Mouse (Mus musculus): ENCODE results near the gene Pkp4.

Gene Pkp4

DNA sequence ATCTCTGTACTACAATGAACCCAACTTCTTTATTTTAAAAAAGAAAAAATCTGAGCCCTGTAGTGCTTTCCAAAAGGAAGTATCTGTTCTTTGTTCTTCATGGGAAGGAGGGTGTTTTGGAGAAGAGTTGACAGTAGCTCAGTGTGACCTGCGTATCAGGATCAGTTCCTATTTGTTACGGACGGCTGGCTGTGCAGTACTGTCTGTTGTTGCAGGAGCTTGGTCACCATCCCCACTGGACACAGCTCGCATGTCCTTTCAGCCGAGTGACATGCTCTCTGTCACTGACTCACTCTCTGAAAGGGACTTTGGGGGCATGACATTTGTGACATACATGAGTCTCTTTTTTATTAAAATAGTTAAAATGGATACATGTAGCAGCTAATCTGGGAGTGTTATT, 47.1 kb downstream of the Pkp4 start:
- in situ Hi-C loops (cut with MboI; ENCODE audit: low pct_unique_long_range_greater_than_20kb in 1 of 2, low sequenced_read_pairs in 2 of 2, unreplicated experiment in 1 of 2) = no loop called here

DNA sequence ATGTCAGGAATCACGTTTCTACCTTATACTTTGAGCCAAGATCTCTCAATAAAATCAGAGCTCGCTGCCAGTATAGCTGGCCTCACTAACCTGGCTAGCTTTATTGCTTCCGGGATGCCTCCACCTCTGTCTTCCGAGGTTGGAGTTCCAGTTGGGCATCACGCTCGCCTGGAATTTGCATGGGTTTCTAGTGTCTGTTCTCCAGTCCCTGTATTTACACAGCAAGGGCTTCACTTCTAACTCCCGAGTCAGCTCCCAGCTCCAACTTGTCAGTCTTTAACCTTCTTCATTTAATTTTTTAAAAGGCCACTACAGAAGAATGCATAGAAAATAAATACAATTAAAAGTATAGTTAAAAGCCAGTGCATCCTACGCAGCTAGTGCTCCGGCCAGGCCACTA, 47.6 kb downstream of the Pkp4 start:
- in situ Hi-C loops (cut with MboI; ENCODE audit: low pct_unique_long_range_greater_than_20kb in 1 of 2, low sequenced_read_pairs in 2 of 2, unreplicated experiment in 1 of 2) = no loop called here

DNA sequence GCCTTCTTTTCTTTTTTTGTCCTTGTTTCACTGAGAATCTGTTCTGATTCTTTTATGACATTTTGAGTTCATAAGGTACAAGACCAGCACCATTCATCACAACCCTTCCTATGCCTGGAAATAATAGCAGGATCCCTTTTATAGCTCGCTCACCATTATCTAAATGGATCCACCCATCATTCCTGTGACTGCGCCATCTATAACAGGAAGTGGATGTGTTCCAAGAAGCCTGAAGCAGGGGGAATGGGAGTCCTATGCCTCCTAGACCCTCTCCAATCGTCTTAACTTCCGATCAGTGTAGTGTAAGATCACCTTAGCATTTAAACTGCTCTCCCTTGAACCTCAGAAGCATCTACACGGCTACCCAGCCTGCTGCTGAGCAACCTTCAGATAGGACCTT, 50.4 kb downstream of the Pkp4 start:
- in situ Hi-C loops (cut with MboI; ENCODE audit: low pct_unique_long_range_greater_than_20kb in 1 of 2, low sequenced_read_pairs in 2 of 2, unreplicated experiment in 1 of 2) = no loop called here

DNA sequence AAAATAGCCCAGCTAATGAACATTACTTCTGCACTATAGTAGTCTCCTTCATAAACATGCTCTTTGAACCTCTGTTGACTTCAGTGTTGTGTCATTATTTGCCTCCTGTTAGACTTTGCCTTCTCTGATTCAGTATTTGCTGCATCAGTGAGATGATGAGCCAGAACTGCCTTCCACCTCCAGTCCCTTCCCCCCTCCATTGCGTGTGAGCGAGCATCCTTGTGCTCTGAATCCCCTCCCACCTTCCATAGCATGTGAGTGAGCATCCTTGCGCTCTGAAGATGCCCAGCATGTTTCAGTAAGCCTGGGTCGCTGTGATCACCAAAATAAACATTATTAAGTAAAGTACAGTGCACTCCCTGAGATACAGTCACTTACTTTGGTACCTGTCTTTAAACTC, 51.8 kb downstream of the Pkp4 start:
- in situ Hi-C loops (cut with MboI; ENCODE audit: low pct_unique_long_range_greater_than_20kb in 1 of 2, low sequenced_read_pairs in 2 of 2, unreplicated experiment in 1 of 2) = no loop called here

DNA sequence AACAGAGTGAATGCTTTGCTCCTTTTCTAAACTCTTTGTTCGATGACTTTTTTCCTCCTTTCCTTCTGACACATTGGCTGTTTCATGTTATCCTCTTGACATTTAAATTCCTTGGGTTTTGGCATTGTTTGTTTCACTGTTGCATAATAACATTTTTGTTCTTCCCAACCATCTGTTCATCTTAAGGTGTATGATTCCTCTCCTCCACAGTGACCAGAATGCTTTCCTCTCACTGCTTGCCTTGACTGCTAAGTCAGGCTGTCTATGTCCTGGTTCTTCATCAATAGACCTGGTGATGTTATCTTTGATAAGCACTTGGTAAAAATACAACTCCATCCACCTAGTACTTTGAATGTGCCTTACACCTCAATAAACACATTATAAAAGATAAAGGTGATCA, 52.2 kb downstream of the Pkp4 start:
- in situ Hi-C loops (cut with MboI; ENCODE audit: low pct_unique_long_range_greater_than_20kb in 1 of 2, low sequenced_read_pairs in 2 of 2, unreplicated experiment in 1 of 2) = no loop called here

DNA sequence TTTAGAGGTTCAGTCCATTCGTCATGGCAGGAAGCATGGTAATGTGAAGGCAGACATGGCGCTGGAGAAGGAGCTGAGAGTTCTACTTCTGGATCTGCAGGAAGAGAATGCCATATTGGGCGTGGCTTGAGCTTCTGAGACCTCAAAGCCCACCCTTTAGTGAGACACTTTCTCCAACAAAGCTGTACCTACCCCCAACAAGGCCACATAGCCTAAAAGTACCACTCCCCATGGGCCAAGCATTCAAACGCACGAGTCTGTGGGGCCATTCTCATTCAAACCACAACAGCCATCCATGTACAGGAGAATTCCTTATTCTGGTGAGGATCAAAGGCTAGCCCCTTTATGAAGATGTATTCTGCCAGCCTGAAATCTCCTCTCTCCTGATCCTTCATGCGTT, 57.3 kb downstream of the Pkp4 start:
- in situ Hi-C loops (cut with MboI; ENCODE audit: low pct_unique_long_range_greater_than_20kb in 1 of 2, low sequenced_read_pairs in 2 of 2, unreplicated experiment in 1 of 2) = no loop called here

DNA sequence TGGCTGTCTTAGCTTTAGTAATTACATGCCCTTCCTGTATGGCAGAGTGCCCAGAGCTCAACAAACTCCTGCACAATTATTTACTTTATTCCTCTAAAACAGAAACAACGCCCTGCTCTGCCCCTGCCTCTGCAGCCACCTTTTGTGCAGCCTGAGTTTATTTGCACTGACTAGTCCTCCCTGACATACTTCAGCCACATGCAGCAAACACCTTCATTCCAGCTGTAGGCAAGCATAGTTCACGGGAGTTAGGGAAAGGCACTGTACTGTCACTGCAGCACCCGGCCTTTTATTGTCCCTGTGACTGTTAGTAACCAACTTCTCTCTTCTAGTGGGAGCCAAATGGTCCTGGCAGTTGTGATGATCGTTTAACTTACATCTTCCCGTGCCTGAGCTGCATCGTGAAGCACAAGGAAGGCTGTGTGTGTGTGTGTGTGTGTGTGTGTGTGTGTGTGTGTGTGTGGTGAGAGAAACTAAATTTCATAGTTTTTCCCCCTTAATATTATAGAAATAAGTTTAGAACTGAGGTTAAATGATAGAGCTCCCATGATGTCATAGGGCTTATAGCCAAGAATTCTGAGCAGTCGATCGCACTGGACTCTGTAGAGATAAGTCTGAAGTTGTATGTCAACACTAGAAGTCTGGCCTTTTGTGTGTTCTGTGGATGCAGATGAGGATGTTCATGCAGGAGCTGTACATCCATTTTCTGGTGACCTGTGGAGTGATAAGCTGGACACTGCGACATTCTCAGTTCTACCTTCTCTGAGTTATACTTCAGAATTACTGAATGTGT, 59.5 kb downstream of the Pkp4 start:
- in situ Hi-C loops (cut with MboI; ENCODE audit: low pct_unique_long_range_greater_than_20kb in 1 of 2, low sequenced_read_pairs in 2 of 2, unreplicated experiment in 1 of 2) = no loop called here

DNA sequence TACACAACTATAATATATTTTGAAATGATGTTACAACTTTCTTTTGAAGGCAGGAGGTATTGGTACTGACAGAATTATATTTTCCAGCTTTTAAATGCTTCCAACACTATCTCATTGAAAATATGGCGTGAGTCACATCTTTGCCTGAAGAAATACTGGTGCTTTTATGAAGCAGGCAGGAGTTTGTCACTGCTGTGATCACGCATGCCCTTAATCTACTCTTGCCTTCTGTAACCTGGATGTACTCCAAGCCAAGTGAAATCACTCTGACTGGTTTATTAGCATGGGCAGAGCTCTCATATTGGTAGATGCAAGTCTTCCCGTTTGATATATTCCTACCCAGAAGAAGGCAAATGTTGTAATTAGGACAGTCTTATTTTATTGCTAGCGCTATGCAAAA, 65.7 kb downstream of the Pkp4 start:
- in situ Hi-C loops (cut with MboI; ENCODE audit: low pct_unique_long_range_greater_than_20kb in 1 of 2, low sequenced_read_pairs in 2 of 2, unreplicated experiment in 1 of 2) = no loop called here

DNA sequence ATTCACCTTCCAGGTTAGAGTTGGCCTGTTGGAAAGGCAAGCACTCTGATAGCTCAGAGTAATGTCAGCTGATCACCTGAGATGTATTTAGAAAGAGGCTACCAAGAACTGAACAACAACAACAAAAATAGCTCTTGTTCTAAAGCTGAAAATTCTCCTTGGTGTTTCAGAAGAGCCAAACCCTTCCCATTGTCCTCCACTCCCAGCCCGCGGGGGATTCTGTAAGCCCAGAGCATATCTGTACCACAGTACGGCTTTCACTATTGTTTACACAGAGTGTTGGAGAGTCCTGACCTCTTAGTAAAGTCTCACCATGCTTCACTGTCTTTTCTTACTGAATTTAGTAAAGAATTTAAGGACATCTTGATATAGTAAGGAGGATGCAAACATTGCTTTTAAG, 66.4 kb downstream of the Pkp4 start:
- in situ Hi-C loops (cut with MboI; ENCODE audit: low pct_unique_long_range_greater_than_20kb in 1 of 2, low sequenced_read_pairs in 2 of 2, unreplicated experiment in 1 of 2) = no loop called here

DNA sequence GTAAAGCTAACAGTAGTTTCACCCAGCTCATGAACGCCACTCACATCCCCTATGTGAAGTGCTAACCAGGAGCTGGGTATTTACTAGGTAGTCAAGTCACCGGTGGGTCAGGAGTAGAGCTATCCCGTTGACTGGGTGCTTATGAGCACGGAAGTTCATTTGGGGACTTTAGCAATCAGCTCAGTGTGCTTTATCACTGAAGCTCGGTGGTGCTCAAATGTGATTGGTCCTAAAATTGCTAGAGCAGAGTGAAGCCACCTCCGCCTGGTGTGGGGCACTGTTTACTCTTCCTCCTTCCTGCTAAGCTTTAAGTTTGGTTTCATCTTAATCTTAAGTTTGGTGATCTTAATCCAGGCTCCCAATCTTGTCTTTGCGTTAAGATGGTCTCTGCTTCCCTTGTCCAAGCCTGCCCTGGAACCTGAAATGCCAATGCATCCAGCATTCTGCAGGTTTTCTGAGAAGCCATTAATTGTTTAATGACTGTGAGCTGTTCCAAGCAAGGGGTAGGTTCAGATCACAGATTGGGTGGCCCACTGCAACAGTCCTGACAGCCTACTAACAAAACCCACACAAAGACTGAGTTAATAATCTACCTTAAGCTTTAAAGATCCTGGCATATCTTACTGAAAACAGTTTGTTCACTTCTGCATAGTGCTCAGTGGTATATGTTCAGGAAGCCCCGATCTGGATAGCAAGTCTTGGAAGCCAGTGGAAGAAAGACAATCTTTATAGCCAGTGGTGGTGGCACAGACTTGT, 67.0 kb downstream of the Pkp4 start:
- in situ Hi-C loops (cut with MboI; ENCODE audit: low pct_unique_long_range_greater_than_20kb in 1 of 2, low sequenced_read_pairs in 2 of 2, unreplicated experiment in 1 of 2) = no loop called here

DNA sequence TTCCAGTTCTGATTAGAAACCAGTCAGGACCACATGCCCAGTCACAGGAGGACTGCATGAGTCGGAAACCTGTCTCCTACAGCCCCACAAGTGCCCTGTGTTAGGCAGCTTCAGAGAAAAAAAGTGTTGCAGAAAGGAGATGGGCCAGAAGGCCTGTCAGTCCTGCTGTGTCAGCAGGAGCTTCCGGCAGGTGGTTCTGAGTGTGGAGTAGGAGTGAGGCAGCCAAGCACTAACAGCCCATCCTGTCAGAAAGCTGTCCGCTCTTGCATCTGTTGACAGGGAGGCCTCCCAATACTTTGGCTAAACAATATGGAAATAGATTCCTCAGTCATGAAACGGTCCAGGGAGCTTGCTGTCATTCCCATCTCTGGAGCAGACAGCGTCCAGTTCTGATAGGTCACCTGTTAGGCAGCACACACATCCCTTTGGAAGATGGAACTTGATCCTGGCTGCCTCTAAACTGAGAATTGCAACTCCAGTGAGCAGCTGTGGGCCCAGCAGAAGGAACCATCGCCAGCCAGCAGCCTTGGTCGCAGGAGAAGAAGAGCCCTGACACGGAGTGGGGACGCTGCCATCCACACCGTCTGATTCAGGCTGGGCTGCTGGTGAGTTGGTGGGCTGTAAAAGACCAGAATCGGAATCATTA, 68.7 kb downstream of the Pkp4 start:
- in situ Hi-C loops (cut with MboI; ENCODE audit: low pct_unique_long_range_greater_than_20kb in 1 of 2, low sequenced_read_pairs in 2 of 2, unreplicated experiment in 1 of 2) = no loop called here

DNA sequence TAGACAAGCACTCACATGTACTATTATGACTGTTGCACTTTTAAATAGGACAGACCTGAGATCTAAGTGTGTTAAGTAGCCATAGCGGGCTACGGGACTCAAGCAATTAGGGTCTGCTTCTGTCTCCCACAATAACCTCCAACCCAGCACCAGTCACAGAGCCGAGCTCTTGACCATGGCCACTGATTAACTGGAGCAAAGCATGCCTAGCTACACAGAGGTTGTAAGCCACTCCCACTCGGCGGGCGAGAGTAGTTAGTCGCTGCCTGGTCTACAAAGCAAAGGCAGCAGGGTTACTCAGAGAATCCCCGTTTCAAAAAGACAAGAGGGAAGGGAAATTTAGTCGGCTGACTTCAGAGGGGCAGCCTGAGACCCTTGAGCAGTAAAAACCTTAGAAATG, 70.0 kb downstream of the Pkp4 start:
- in situ Hi-C loops (cut with MboI; ENCODE audit: low pct_unique_long_range_greater_than_20kb in 1 of 2, low sequenced_read_pairs in 2 of 2, unreplicated experiment in 1 of 2) = no loop called here

DNA sequence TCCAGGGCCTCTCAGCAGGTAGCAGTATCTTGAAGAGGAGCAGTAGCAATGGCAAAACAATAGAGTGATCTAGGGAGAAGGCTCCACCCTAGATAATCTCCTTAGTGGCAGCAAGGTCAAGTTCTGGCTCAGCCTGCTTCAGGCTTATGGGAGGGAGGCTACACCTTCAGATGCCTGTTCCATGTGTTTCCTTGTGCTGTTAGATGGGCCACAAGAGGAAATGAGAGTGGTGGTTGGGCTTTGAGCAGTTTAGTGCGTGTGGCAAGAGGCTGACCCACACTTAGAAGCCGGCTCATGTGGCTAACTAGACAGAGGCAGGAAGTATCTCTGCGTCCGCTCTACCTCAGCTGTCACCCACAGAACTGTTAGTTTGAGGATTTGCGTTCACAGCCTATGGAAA, 70.9 kb downstream of the Pkp4 start:
- in situ Hi-C loops (cut with MboI; ENCODE audit: low pct_unique_long_range_greater_than_20kb in 1 of 2, low sequenced_read_pairs in 2 of 2, unreplicated experiment in 1 of 2) = no loop called here

DNA sequence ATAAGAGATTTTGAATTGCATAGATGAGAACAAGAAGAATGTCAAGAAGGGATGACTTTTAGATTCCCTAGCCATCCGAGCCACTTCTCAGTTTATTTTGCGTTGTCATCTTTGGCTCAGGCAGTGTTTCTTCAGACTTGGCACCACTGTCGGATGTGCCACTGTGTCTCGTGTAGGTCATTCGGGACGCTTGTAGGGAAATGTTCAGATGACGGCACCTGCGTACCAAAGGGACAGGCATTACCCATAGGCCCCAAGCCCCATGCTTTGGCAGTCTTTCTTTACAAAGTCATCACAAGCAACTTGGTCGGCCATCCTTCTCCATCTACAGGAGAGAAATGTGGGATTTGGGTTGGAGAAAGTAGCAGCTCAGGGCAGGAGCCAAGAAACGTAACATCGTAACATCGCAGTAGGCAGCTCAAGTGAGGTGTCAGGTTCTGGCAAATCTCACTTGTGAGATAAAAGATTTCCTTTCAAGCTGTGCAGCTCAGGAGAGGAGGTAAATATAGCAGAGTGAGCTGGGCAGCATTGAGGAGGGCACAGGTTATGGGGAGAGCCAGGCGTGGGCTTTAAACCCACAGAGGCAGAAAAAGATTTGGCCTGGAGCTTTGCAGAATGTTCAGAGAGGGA, 72.8 kb downstream of the Pkp4 start:
- in situ Hi-C loops (cut with MboI; ENCODE audit: low pct_unique_long_range_greater_than_20kb in 1 of 2, low sequenced_read_pairs in 2 of 2, unreplicated experiment in 1 of 2) = no loop called here

DNA sequence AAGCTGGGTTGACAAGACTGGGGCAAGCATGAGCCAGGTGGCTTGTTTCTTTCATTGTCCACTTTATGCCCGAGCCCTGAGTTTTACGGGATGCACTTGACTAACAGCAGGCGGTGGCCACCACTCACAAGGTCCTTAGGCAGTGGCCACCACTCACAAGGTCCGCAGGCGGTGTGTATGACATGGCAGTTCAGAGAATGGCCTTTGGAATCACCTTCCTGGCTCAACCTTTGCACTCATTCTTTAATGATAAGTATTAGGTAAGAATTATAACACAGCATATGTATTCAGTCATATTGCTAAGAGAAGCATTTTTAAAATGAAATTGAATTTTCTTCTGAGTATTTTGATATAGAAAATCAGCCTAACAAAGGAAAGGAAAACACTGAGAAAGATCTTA, 73.3 kb downstream of the Pkp4 start:
- in situ Hi-C loops (cut with MboI; ENCODE audit: low pct_unique_long_range_greater_than_20kb in 1 of 2, low sequenced_read_pairs in 2 of 2, unreplicated experiment in 1 of 2) = no loop called here

DNA sequence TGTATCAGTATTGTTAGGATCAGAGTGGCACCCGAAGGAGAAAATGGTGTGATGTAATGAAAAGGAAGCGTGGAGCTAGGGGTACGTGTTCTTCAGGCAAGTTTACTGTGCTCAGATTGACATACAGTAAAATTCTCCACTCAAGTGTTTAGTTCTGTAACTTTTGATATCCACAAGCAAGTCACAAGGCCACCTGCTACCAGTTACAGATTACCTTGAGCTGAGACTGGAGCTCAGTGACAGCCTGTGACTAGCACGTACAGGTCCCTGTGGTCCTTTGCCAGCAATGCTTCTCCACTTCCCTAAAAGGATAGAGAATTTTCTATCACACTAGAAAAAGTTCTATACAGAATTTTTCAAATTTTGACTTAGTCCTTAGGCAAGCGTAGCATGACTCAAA, 73.9 kb downstream of the Pkp4 start:
- in situ Hi-C loops (cut with MboI; ENCODE audit: low pct_unique_long_range_greater_than_20kb in 1 of 2, low sequenced_read_pairs in 2 of 2, unreplicated experiment in 1 of 2) = no loop called here

DNA sequence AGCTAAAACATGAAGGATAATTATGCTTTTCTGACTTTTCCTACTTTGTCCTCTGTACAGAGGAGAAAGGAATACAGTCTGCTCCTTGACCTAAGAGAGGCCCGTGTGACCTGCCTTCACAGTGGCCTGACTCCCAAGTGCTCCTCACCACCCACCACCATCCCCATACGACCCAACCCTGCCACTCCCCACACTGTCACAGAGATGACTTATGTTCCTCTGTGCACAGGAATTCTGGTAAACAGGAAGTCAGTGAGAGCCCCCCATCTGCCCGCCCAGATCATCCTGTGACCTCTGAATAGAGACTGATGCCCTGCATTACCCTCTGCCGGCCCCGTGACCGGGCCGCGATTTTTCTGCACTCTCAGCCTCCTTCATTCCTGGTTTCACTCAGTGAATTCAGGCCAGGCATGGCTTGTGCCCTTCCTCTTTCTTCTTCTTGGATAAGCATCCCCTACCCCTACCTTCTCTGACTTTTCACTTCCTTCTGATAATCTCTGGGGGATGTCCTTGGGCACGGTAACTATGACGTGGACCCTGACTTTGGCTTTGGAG, 79.3 kb downstream of the Pkp4 start:
- in situ Hi-C loops (cut with MboI; ENCODE audit: low pct_unique_long_range_greater_than_20kb in 1 of 2, low sequenced_read_pairs in 2 of 2, unreplicated experiment in 1 of 2) = no loop called here

DNA sequence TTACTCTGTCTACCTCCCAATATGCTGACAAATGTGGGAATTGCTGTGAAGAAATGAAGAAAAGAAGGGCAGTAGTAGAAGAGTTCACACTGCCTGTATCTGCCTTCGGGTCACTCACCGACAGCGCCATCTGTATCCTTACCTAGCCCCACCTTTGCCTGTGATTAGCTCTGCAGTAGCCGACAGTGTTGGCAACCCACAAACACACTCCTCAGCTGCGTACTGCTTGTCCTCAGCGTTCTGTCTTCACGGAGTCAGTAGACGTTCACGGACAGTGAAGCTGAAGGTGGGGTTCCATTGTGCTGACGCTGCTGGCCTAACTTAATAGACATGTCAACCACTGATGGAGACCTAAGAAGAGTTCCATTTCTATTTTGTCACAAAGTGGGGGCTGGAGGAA, 81.5 kb downstream of the Pkp4 start:
- in situ Hi-C loops (cut with MboI; ENCODE audit: low pct_unique_long_range_greater_than_20kb in 1 of 2, low sequenced_read_pairs in 2 of 2, unreplicated experiment in 1 of 2) = no loop called here
